Mouse (Mus musculus) heart, adult 2 months (tissue): ENCODE results near the gene Pi4k2b.

Source experiments
- CTCF ChIP-seq: fragments of 200-600 bp; IDR thresholded peaks from 2 replicates; pipeline ENCODE4 v1.8.1; 2022; ENCODE audit warnings: antibody characterized with exemption, mild to moderate bottlenecking, moderate library complexity
- POLR2A ChIP-seq: fragments of 200-500 bp; IDR thresholded peaks from 2 replicates; pipeline ENCODE4 v1.6.1; 2011; ENCODE audit warnings: mild to moderate bottlenecking, low read depth, low read length, control low read depth; ENCODE audit not compliant: insufficient read depth

DNA sequence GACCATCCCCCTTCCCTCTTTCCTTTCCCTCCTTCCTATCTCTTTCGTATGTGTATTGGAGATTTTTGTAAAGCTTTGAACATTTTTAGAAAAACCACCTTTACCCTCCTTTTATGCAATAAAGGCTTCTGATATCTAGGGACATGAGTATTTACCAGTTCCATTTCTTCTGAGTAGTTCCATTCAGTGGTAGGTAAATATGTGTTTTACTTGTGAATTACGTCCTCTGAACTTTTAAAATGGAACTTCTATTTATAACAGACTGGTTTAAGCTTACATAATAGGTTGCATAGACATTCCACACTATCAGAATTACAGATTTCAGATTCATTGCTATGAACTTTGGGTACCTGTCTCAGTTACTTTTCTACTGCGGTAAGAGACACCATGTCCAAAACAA is 14.0 kb downstream of the Pi4k2b start:
- TF ChIP-seq CTCF (no peak), POLR2A (no peak)
